Mouse (Mus musculus) heart, adult 2 months (tissue): ENCODE measurements at regions not wholly inside any gene's neighbourhood (a gene's known extent, or its start where the extent isn't known, plus 50 kb on each side); places are given as distances from the start of the nearest gene placed in this dataset.

ENCODE experiments used
- CTCF ChIP-seq: fragments of 200-600 bp; IDR thresholded peaks from 2 replicates; pipeline ENCODE4 v1.8.1; 2022; ENCODE audit warnings: antibody characterized with exemption, mild to moderate bottlenecking, moderate library complexity
- EP300 ChIP-seq: fragments of 200-500 bp; IDR thresholded peaks from 2 replicates; pipeline ENCODE4 v1.6.1; 2011; ENCODE audit warnings: low read depth, low read length, control low read depth; ENCODE audit not compliant: insufficient read depth
- POLR2A ChIP-seq: fragments of 200-500 bp; IDR thresholded peaks from 2 replicates; pipeline ENCODE4 v1.6.1; 2011; ENCODE audit warnings: mild to moderate bottlenecking, low read depth, low read length, control low read depth; ENCODE audit not compliant: insufficient read depth

- TF ChIP-seq CTCF: no peak
- no peak for TF ChIP-seq EP300
- no peak for TF ChIP-seq POLR2A
Measured at GRCm38 (mm10) chr14:24733326-24733725, 246.4 kb downstream of the Rps24 start.
